Mouse (Mus musculus) erythroblast, embryonic 14.5 days (primary cell): ENCODE data around the gene Baiap3.

Source experiments
- GATA1 ChIP-seq: IDR thresholded peaks from 2 replicates; pipeline ENCODE4 v1.6.1; 2012; ENCODE audit warnings: low read length, inconsistent platforms, mixed read lengths
- TAL1 ChIP-seq: IDR thresholded peaks from 3 replicates; pipeline ENCODE4 v1.6.1; 2012; ENCODE audit warnings: low read length, inconsistent platforms, mixed read lengths

DNA sequence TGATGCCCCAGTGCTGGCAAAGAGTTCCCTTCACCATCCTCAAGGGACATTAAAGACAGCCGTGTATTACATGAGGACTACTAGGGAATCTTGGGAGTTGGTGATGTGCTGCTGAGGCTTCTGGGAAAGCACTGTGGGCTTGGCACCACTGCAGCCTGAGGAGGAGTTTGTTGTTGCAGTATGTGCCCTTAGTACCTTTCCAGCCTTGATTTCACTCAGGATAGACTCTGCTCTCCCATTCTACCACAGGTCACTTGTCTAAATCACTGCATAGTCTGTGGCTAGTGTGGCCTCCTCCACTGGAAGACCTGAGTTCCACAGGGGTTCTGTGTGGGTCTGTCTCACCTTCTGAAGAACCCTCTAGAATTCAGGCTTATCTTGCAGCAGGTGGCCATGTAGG lies 35.4 kb downstream of the Baiap3 start:
- TF ChIP-seq TAL1, result no peak
- TF ChIP-seq GATA1, result no peak
